Mouse (Mus musculus): Measurements from ENCODE around the gene Cnga4. TPM values are rescaled to one million over a fixed set of nuclear protein-coding genes. Genes with fewer than 3 reads are reported as not detected.
"Not testable (repeated sequence)": the region's sequence is repeated elsewhere in the genome, so short reads cannot be mapped to it uniquely, and the experiment has no call there.

Gene Cnga4
- total RNA-seq, 2 experiments from 2014 or later, result 0.69 to 0.90 TPM

GRCm38 (mm10) chr7:105395131-105395820 lies 9.1 kb upstream of the Cnga4 start:
- no peak for TF ChIP-seq CTCF (conservative IDR thresholded peaks at IDR 0.05)
- no peak overlapping the region for H3K27ac ChIP-seq
- no peak for DNase-seq (ENCODE audit: low spot score in 2 of 2)
- no peak overlapping the region for H3K4me3 ChIP-seq

- no peak for DNase-seq (ENCODE audit: low spot score in 2 of 2)
- Histone ChIP-seq H3K4me3 (no peak overlapping the region), H3K27ac (no peak overlapping the region)
- TF ChIP-seq CTCF (conservative IDR thresholded peaks at IDR 0.05), result no peak
Observed at GRCm38 (mm10) chr7:105396126-105396525, 8.2 kb upstream of the Cnga4 start.

- H3K4me3 ChIP-seq, result peak overlapping the region; percentile 96
- no peak for TF ChIP-seq CTCF (conservative IDR thresholded peaks at IDR 0.05)
- peak overlapping the region; percentile 93 for H3K27ac ChIP-seq
- DNase-seq (ENCODE audit: low spot score in 2 of 2), result peak in 1 of 2 experiments; percentile 14
Observed at GRCm38 (mm10) chr7:105399058-105399934, 5.1 kb upstream of the Cnga4 start.

- TF ChIP-seq CTCF (conservative IDR thresholded peaks at IDR 0.05), result no peak
- H3K27ac ChIP-seq, result peak within 1 kb of the TSS; percentile 93
- H3K4me3 ChIP-seq, result peak within 1 kb of the TSS; percentile 96
- peak; percentile 100 for DNase-seq (ENCODE audit: low spot score in 2 of 2)
Observed at GRCm38 (mm10) chr7:105399935-105400624, 4.3 kb upstream of the Cnga4 start, which contains the start of gene Fam160a2. Fam160a2 (minus strand) TSS chr7:105400054.

GRCm38 (mm10) chr7:105406322-105406721 lies 2.0 kb downstream of the Cnga4 start:
- TF ChIP-seq CTCF (conservative IDR thresholded peaks at IDR 0.05), result no peak

GRCm38 (mm10) chr7:105411874-105412632 lies 7.7 kb downstream of the Cnga4 start:
- TF ChIP-seq CTCF (conservative IDR thresholded peaks at IDR 0.05), result peak; percentile 97
- H3K27ac ChIP-seq, H3K4me3 ChIP-seq: not testable (repeated sequence)
- DNase-seq (ENCODE audit: low spot score in 2 of 2), result peak; percentile 77 to 90

More at GRCm38 (mm10) chr7:105406322-105406721, 2.0 kb downstream of the Cnga4 start:
- H3K27ac ChIP-seq, result no peak overlapping the region
- H3K4me3 ChIP-seq, result no peak overlapping the region
- no peak for DNase-seq (ENCODE audit: low spot score in 2 of 2)

GRCm38 (mm10) chr7:105414385-105414784 lies 10.0 kb downstream of the Cnga4 start:
- Histone ChIP-seq H3K27ac (no peak overlapping the region), H3K4me3 (no peak overlapping the region)
- peak in 1 of 2 experiments; percentile 30 for DNase-seq (ENCODE audit: low spot score in 2 of 2)
- no peak for TF ChIP-seq CTCF (conservative IDR thresholded peaks at IDR 0.05)

GRCm38 (mm10) chr7:105416529-105416928 lies 12.2 kb downstream of the Cnga4 start:
- TF ChIP-seq CTCF (conservative IDR thresholded peaks at IDR 0.05), result no peak
- H3K27ac ChIP-seq, result no peak overlapping the region
- H3K4me3 ChIP-seq, result no peak overlapping the region
- DNase-seq (ENCODE audit: low spot score in 2 of 2), result no peak

- TF ChIP-seq CTCF (conservative IDR thresholded peaks at IDR 0.05), result no peak
Observed at GRCm38 (mm10) chr7:105418106-105418505, 13.7 kb downstream of the Cnga4 start.

GRCm38 (mm10) chr7:105420903-105421302 lies 16.5 kb downstream of the Cnga4 start:
- Histone ChIP-seq H3K4me3 (no peak overlapping the region), H3K27ac (no peak overlapping the region)
- no peak for TF ChIP-seq CTCF (conservative IDR thresholded peaks at IDR 0.05)
- DNase-seq (ENCODE audit: low spot score in 2 of 2), result no peak

More at GRCm38 (mm10) chr7:105418106-105418505, 13.7 kb downstream of the Cnga4 start:
- no peak for DNase-seq (ENCODE audit: low spot score in 2 of 2)
- H3K27ac ChIP-seq, result peak overlapping the region; percentile 51; the same call in 1 of the 2 replicates
- no peak overlapping the region for H3K4me3 ChIP-seq

GRCm38 (mm10) chr7:105424368-105424767 lies 20.0 kb downstream of the Cnga4 start:
- Histone ChIP-seq H3K27ac (no peak overlapping the region), H3K4me3 (no peak overlapping the region)
- no peak for TF ChIP-seq CTCF (conservative IDR thresholded peaks at IDR 0.05)
- DNase-seq (ENCODE audit: low spot score in 2 of 2), result no peak

- Histone ChIP-seq H3K27ac (peak within 1 kb of the TSS; percentile 61), H3K4me3 (peak within 1 kb of the TSS; percentile 54)
- 0 out of 2 replicates have a peak, but pooled peaks have one; percentile 4 for TF ChIP-seq CTCF (conservative IDR thresholded peaks at IDR 0.05)
- DNase-seq (ENCODE audit: low spot score in 2 of 2), result no peak
Observed at GRCm38 (mm10) chr7:105425424-105426043, 21.2 kb downstream of the Cnga4 start, which contains the start of gene Cckbr. Cckbr (plus strand) TSS chr7:105425731.

All from layer of hippocampus, adult 2 months (tissue).